Mouse (Mus musculus): ENCODE measurements around the gene Arid3c. TPM values are rescaled to one million over a fixed set of nuclear protein-coding genes. Genes with fewer than 3 reads are reported as not detected.
A peak's percentile ranks its signal among the peaks of the same experiment; 100 is the strongest.
"Not testable (repeated sequence)": the region's sequence is repeated elsewhere in the genome, so short reads cannot be mapped to it uniquely, and the experiment has no call there.

Arid3c gene
- polyA plus RNA-seq (2012; ENCODE audit: insufficient read depth, insufficient read length, missing spikeins), result not detected in 2 replicates

DNA sequence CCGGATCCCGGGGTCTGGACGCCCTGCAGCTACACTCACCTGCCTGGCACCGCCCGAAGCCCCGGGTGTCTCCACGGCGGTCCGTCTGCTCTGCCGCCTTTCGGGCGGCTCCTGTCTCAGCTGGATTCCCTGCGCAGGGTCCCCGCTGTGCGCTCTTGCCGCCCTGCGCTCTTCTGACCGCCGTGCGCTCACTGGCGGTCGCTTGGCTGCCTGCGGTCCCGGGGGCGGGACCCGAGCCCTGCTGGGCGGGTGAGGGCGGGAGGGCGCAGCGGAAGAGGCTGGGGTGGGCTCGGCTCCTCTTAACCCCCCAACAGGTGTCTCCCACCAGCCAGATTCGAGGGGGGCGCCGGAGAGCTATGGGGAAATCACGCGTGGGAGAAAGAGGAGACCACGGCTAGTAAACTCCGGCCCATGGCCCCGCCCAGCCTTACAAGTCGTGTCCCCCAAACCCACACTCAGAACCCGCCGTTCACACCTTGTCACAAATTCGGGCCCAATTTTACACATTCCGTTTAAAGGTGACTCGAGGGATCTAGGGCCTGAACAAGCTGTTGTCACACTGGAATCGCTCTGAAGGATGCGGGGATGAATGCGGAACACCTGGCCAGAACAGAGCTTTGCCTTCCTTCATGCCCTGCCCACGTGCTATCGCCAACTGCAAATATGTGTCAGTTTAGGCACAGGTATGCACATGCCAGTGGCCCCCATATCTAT lies at the start of gene Arid3c:
Arid3c (minus strand) TSS at position 91 of the 714 bp plus-strand sequence.
- peak within 1 kb of the TSS; percentile 21 for H3K4me3 ChIP-seq (ENCODE audit: insufficient read depth, low read depth, low read length)
- no peaks in the 10 kb centered on the region; the same call in 1 of the 2 replicates for H3K4me1 ChIP-seq (ENCODE audit: control insufficient read depth, insufficient read depth, insufficient read length, low read length)
- H3K27ac ChIP-seq (replicated peaks; ENCODE audit: low read depth, low read length), result no peak within 1 kb of the TSS

DNA sequence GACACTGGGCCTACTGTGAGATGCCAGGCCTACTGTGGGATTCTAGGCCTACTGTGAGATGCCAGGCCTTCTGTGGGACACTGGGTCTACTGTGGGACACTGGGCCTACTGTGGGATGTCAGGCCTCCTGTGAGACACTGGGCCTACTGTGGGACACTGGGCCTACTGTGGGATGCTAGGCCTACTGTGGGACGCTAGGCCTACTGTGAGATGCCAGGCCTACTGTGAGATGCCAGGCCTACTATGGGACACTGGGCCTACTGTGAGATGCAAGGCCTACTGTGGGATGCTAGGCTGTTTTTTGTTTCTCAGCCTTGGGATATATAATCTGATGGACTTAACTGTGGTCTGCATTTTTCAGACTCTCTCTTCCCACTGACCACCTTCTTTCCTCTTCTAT lies 44.9 kb upstream of the Arid3c start:
- not testable (repeated sequence) for H3K27ac ChIP-seq (replicated peaks; ENCODE audit: low read depth, low read length); H3K4me1 ChIP-seq (ENCODE audit: control insufficient read depth, insufficient read depth, insufficient read length, low read length); H3K4me3 ChIP-seq (ENCODE audit: insufficient read depth, low read depth, low read length)

DNA sequence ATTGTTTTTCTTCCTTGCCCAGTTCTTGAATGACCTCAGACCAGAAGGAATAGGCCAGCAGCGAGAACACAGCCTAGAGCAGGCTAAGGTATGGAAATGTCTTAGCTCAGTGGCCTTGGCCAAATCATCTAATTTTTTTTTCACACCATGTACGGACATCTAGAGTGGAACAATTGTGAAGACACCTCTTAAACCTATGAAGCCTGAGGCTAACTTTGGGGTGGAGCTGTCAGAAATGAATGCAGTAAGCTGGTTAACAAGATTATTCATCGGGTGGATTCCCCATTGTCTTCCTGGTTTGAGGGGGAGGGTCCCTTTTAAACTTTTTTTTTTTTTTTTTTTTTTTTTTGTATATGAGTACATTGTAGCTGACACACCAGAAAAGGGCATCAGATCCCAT lies 43.6 kb upstream of the Arid3c start:
- Histone ChIP-seq H3K27ac (replicated peaks; ENCODE audit: low read depth, low read length) (peak overlapping the region; percentile 78), H3K4me3 (ENCODE audit: insufficient read depth, low read depth, low read length) (peak overlapping the region; percentile 18; the same call in 1 of the 2 replicates)
- H3K4me1 ChIP-seq (ENCODE audit: control insufficient read depth, insufficient read depth, insufficient read length, low read length), result not testable (repeated sequence)

DNA sequence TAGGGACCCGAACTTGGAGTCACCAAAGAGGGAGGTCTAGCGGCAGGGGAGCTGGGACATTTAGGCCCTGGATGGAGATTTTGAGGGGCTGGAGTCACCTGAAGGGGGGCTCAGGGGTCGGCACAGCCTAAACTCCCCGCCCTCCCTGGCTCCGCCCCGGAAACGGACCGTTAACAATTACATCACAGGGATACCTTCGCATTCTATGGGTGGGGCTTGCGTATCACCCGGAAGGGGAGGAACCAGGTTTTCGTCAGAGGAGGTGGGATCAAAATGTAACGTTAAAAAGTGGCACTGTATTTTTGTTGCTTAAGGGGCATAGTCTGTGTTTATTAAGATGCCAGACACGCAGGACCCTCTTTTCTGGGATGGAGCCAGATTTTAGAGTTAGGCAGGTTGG lies 43.1 kb upstream of the Arid3c start, which contains the start of gene Ccl27a:
Ccl27a (minus strand) TSS at position 246 of the 400 bp plus-strand sequence.
- not testable (repeated sequence) for H3K4me1 ChIP-seq (ENCODE audit: control insufficient read depth, insufficient read depth, insufficient read length, low read length)
- Histone ChIP-seq H3K4me3 (ENCODE audit: insufficient read depth, low read depth, low read length) (peak within 1 kb of the TSS; percentile 62), H3K27ac (replicated peaks; ENCODE audit: low read depth, low read length) (peak within 1 kb of the TSS; percentile 90)

GRCm38 (mm10) chr4:41773502-41773901 lies 42.6 kb upstream of the Arid3c start:
- peak overlapping the region; percentile 90 for H3K27ac ChIP-seq (replicated peaks; ENCODE audit: low read depth, low read length)
- H3K4me1 ChIP-seq (ENCODE audit: control insufficient read depth, insufficient read depth, insufficient read length, low read length), result not testable (repeated sequence)
- H3K4me3 ChIP-seq (ENCODE audit: insufficient read depth, low read depth, low read length), result peak overlapping the region; percentile 62

- H3K4me1 ChIP-seq (ENCODE audit: control insufficient read depth, insufficient read depth, insufficient read length, low read length), result not testable (repeated sequence)
- peak overlapping the region; percentile 31 for H3K27ac ChIP-seq (replicated peaks; ENCODE audit: low read depth, low read length)
- H3K4me3 ChIP-seq (ENCODE audit: insufficient read depth, low read depth, low read length), result peak overlapping the region; percentile 59
These were observed 42.0 kb upstream of the Arid3c start for GRCm38 (mm10) chr4:41772946-41773345.

DNA sequence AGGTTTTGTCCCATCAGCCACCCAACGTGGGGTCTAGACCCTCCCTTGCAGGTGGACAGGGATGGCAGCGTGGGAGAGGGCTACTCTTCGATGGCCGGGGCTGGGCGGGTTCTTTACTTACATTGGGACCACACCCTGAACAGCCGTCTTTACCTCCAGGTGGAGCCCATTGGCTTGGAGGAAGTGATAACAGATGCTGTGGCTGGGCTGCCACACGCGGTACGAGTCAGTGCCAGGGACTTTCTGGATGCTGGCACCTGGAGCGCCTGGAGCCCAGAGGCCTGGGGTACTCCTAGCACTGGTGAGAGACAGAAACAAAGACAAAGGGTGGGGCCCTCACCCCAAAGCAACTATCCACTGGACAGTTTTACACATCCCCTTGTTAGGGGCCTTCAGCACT lies 36.4 kb upstream of the Arid3c start:
- not testable (repeated sequence) for H3K4me1 ChIP-seq (ENCODE audit: control insufficient read depth, insufficient read depth, insufficient read length, low read length)

GRCm38 (mm10) chr4:41763176-41763575 lies 32.2 kb upstream of the Arid3c start:
- H3K4me1 ChIP-seq (ENCODE audit: control insufficient read depth, insufficient read depth, insufficient read length, low read length); H3K27ac ChIP-seq (replicated peaks; ENCODE audit: low read depth, low read length); H3K4me3 ChIP-seq (ENCODE audit: insufficient read depth, low read depth, low read length): not testable (repeated sequence)

More for the DNA sequence above, 36.4 kb upstream of the Arid3c start:
- not testable (repeated sequence) for H3K27ac ChIP-seq (replicated peaks; ENCODE audit: low read depth, low read length); H3K4me3 ChIP-seq (ENCODE audit: insufficient read depth, low read depth, low read length)

GRCm38 (mm10) chr4:41762688-41763114 lies 31.8 kb upstream of the Arid3c start:
- H3K4me1 ChIP-seq (ENCODE audit: control insufficient read depth, insufficient read depth, insufficient read length, low read length); H3K27ac ChIP-seq (replicated peaks; ENCODE audit: low read depth, low read length): not testable (repeated sequence)
- 0 out of 2 replicates have a peak overlapping the region, but pooled peaks have one; percentile 7 for H3K4me3 ChIP-seq (ENCODE audit: insufficient read depth, low read depth, low read length)

GRCm38 (mm10) chr4:41762099-41762687 lies 31.3 kb upstream of the Arid3c start:
- peaks cover 7% of the 10 kb centered on the region for H3K4me1 ChIP-seq (ENCODE audit: control insufficient read depth, insufficient read depth, insufficient read length, low read length)
- H3K27ac ChIP-seq (replicated peaks; ENCODE audit: low read depth, low read length), result no peak overlapping the region
- 0 out of 2 replicates have a peak overlapping the region, but pooled peaks have one; percentile 7 for H3K4me3 ChIP-seq (ENCODE audit: insufficient read depth, low read depth, low read length)

- Histone ChIP-seq H3K4me1 (ENCODE audit: control insufficient read depth, insufficient read depth, insufficient read length, low read length) (peaks cover 7% of the 10 kb centered on the region), H3K4me3 (ENCODE audit: insufficient read depth, low read depth, low read length) (peak overlapping the region; percentile 63; the same call in 1 of the 2 replicates), H3K27ac (replicated peaks; ENCODE audit: low read depth, low read length) (no peak overlapping the region)
These were observed 30.7 kb upstream of the Arid3c start for GRCm38 (mm10) chr4:41761680-41762079.

GRCm38 (mm10) chr4:41760911-41761310 lies 30.0 kb upstream of the Arid3c start:
- H3K4me1 ChIP-seq (ENCODE audit: control insufficient read depth, insufficient read depth, insufficient read length, low read length), result peaks cover 7% of the 10 kb centered on the region
- peak overlapping the region; percentile 50 for H3K27ac ChIP-seq (replicated peaks; ENCODE audit: low read depth, low read length)
- H3K4me3 ChIP-seq (ENCODE audit: insufficient read depth, low read depth, low read length), result peak overlapping the region; percentile 63

GRCm38 (mm10) chr4:41760288-41760721 lies 29.4 kb upstream of the Arid3c start:
- Histone ChIP-seq H3K4me3 (ENCODE audit: insufficient read depth, low read depth, low read length) (peak overlapping the region; percentile 63), H3K4me1 (ENCODE audit: control insufficient read depth, insufficient read depth, insufficient read length, low read length) (peaks cover 7% of the 10 kb centered on the region), H3K27ac (replicated peaks; ENCODE audit: low read depth, low read length) (peak overlapping the region; percentile 69)

- Histone ChIP-seq H3K4me1 (ENCODE audit: control insufficient read depth, insufficient read depth, insufficient read length, low read length) (peaks cover 9% of the 10 kb centered on the region), H3K4me3 (ENCODE audit: insufficient read depth, low read depth, low read length) (peak overlapping the region; percentile 31; the same call in 1 of the 2 replicates), H3K27ac (replicated peaks; ENCODE audit: low read depth, low read length) (peak overlapping the region; percentile 69)
These were observed 28.8 kb upstream of the Arid3c start for GRCm38 (mm10) chr4:41759656-41760287.

- Histone ChIP-seq H3K4me1 (ENCODE audit: control insufficient read depth, insufficient read depth, insufficient read length, low read length) (peaks cover 10% of the 10 kb centered on the region), H3K4me3 (ENCODE audit: insufficient read depth, low read depth, low read length) (no peak overlapping the region), H3K27ac (replicated peaks; ENCODE audit: low read depth, low read length) (peak overlapping the region; percentile 69)
These were observed 28.3 kb upstream of the Arid3c start for GRCm38 (mm10) chr4:41759206-41759605.
